Mouse (Mus musculus) megakaryocyte-erythroid progenitor cell, adult 5 weeks (primary cell): ENCODE data around the gene Rbm14. TPM values are rescaled to one million over a fixed set of nuclear protein-coding genes. Genes with fewer than 3 reads are reported as not detected.

Source experiments
- polyA plus RNA-seq: library from polyadenylated mRNA; stranded (reverse); fragments of >175 nt; gene quantifications from 2 replicates; pipeline ENCODE4 v1.2.3, GENCODE M21; 2012

The Rbm14 gene
- polyA plus RNA-seq = 37.4 and 39.1 TPM in 2 replicates

GRCm38 (mm10) chr19:4811063-4811908 is at the start of gene Rbm14, which contains the start of gene Gm21992:
Gene Rbm14 (minus strand): TSS chr19:4811634.
Gene Gm21992 (minus strand): TSS chr19:4811612.

GRCm38 (mm10) chr19:4854552-4855469 is 43.4 kb upstream of the Rbm14 start, which contains the start of gene Ctsf:
Gene Ctsf (plus strand): TSS chr19:4855130.

DNA sequence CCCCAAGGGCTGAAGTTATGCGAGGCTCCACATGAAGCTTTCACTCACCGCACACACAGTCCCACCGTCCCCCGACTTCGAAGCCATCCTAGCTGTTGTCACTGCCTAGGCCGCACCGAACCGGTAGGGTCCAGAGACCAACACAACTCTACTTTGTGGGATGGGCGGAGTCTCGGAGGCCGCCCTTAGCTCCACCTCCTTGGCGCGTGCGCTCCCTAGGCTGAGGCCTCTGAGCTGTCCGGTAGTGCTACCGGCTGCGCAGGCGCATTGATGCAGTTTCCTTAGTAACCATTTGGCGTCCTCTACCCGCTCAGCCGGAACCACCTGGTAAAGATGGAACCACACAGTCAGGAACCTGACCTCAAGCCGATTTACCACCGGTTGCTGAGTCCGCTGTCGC is 27.7 kb upstream of the Rbm14 start, which contains the start of the genes Ccs and Ccdc87:
Gene Ccs, minus strand, starts transcription at position 184 of the 400 bp plus-strand sequence.
Gene Ccdc87, plus strand, starts transcription at position 218 of the 400 bp plus-strand sequence.

GRCm38 (mm10) chr19:4793831-4794422 is 17.5 kb downstream of the Rbm14 start, which contains the start of gene Rbm4:
Gene Rbm4 (minus strand): TSS chr19:4793901.

GRCm38 (mm10) chr19:4756193-4756911 is 55.1 kb downstream of the Rbm14 start, which contains the start of gene Rbm4b:
Gene Rbm4b (plus strand): TSS chr19:4756497.

Other genes starting within 250 kb of the Rbm14 start
- gene Lrfn4, start 196.0 kb downstream of the Rbm14 start, polyA plus RNA-seq = 19.3 and 29.2 TPM in 2 replicates
- gene Rce1, start 186.0 kb downstream of the Rbm14 start, polyA plus RNA-seq = 47.6 and 55.8 TPM in 2 replicates
- 0.34 TPM in 1 of 2 replicates, not detected in the other for gene Gm960, start 113.0 kb downstream of the Rbm14 start, polyA plus RNA-seq
- 0.02 and 0.06 TPM in 2 replicates for gene Sptbn2, start 100.5 kb downstream of the Rbm14 start, polyA plus RNA-seq
- gene Rbm4b, start 55.1 kb downstream of the Rbm14 start, polyA plus RNA-seq = 11.2 and 13.4 TPM in 2 replicates
- 15.6 and 16.8 TPM in 2 replicates for gene Rbm4, start 17.7 kb downstream of the Rbm14 start, polyA plus RNA-seq
- gene Gm21992, start within 50 bp of the Rbm14 start, polyA plus RNA-seq = 0.68 and 1.4 TPM in 2 replicates
- 59.4 and 60.0 TPM in 2 replicates for gene Ccs, start 27.7 kb upstream of the Rbm14 start, polyA plus RNA-seq
- not detected in 2 replicates for gene Ccdc87, start 27.7 kb upstream of the Rbm14 start, polyA plus RNA-seq
- gene Ctsf, start 43.5 kb upstream of the Rbm14 start, polyA plus RNA-seq = 7.5 and 11.2 TPM in 2 replicates
- 0.37 and 1.0 TPM in 2 replicates for gene Actn3, start 66.3 kb upstream of the Rbm14 start, polyA plus RNA-seq
- 2.1 and 2.3 TPM in 2 replicates for gene Zdhhc24, start 67.0 kb upstream of the Rbm14 start, polyA plus RNA-seq
- 2.1 and 3.6 TPM in 2 replicates for gene Bbs1, start 95.0 kb upstream of the Rbm14 start, polyA plus RNA-seq
- gene Dpp3, start 116.7 kb upstream of the Rbm14 start, polyA plus RNA-seq = 66.2 and 71.5 TPM in 2 replicates
- 0.10 and 0.22 TPM in 2 replicates for gene Peli3, start 131.5 kb upstream of the Rbm14 start, polyA plus RNA-seq
- 58.4 and 60.2 TPM in 2 replicates for gene Mrpl11, start 150.5 kb upstream of the Rbm14 start, polyA plus RNA-seq
- gene Npas4, start 178.7 kb upstream of the Rbm14 start, polyA plus RNA-seq = 0.10 and 0.12 TPM in 2 replicates
- gene Slc29a2, start 212.2 kb upstream of the Rbm14 start, polyA plus RNA-seq = 4.3 and 5.5 TPM in 2 replicates
- 6.1 and 9.4 TPM in 2 replicates for gene B4gat1, start 227.2 kb upstream of the Rbm14 start, polyA plus RNA-seq
- 0.13 and 1.3 TPM in 2 replicates for gene AC124502.3, start 227.3 kb upstream of the Rbm14 start, polyA plus RNA-seq
- 94.5 and 120 TPM in 2 replicates for gene Brms1, start 229.7 kb upstream of the Rbm14 start, polyA plus RNA-seq
- 1.2 and 1.8 TPM in 2 replicates for gene Rin1, start 238.8 kb upstream of the Rbm14 start, polyA plus RNA-seq